Mouse (Mus musculus) stomach, embryonic 14.5 days (tissue): ENCODE measurements around the gene Olfr640. TPM values are rescaled to one million over a fixed set of nuclear protein-coding genes. Genes with fewer than 3 reads are reported as not detected.

ENCODE experiments used
- ATAC-seq: fragments of 200-750 bp; cut with Nextera tagmentation; 2 replicates; pipeline ENCODE4 v1.8.0; 2017; ENCODE audit warnings: low read depth, moderate TSS enrichment; ENCODE audit not compliant: insufficient number of reproducible peaks, insufficient read depth, low FRiP score
- H3K27ac ChIP-seq: fragments of 300-500 bp; sonication (generic); 2 replicates; pipeline ENCODE4 v1.5.1; 2014; ENCODE audit warnings: mild to moderate bottlenecking, low read length, moderate library complexity, mixed read lengths
- H3K27me3 ChIP-seq: fragments of 300-500 bp; sonication (generic); 2 replicates; pipeline ENCODE4 v1.6.1; 2014; ENCODE audit warnings: low read length, control low read depth, mixed read lengths; ENCODE audit not compliant: control insufficient read depth, insufficient read depth
- H3K36me3 ChIP-seq: fragments of 300-500 bp; sonication (generic); 2 replicates; pipeline ENCODE4 v1.6.1; 2014; ENCODE audit warnings: mild to moderate bottlenecking, control low read depth, low read length, moderate library complexity, mixed read lengths; ENCODE audit not compliant: control insufficient read depth, insufficient read depth
- H3K4me1 ChIP-seq: fragments of 300-500 bp; sonication (generic); 2 replicates; pipeline ENCODE4 v1.6.1; 2014; ENCODE audit warnings: low read length, control low read depth, mixed read lengths; ENCODE audit not compliant: control insufficient read depth, insufficient read depth
- H3K4me2 ChIP-seq: fragments of 300-500 bp; sonication (generic); replicated peaks from 2 replicates; pipeline ENCODE4 v1.6.1; 2014; ENCODE audit warnings: low read depth, low read length, control low read depth
- H3K4me3 ChIP-seq: fragments of 300-500 bp; sonication (generic); 2 replicates; pipeline ENCODE4 v1.5.1; 2014; ENCODE audit warnings: low read depth, low read length, control low read depth
- H3K9ac ChIP-seq: fragments of 300-500 bp; sonication (generic); replicated peaks from 2 replicates; pipeline ENCODE4 v1.6.1; 2014; ENCODE audit warnings: low read depth, mild to moderate bottlenecking, control low read depth, low read length, moderate library complexity, mixed read lengths
- H3K9me3 ChIP-seq: fragments of 300-500 bp; sonication (generic); 2 replicates; pipeline ENCODE4 v1.6.1; 2016; ENCODE audit warnings: low read depth, low read length, control low read depth; ENCODE audit not compliant: control insufficient read depth
- WGBS: fragments of 180-500 bp; shearing (Covaris S2); extraction: QIAGEN DNeasy Blood & Tissue Kit; methylation state at CpG from one replicate; pipeline ENCODE4 v1.1.7; 2014; 5-methylcytosine and 5-hydroxymethylcytosine counted together
- polyA plus RNA-seq: library from polyadenylated mRNA; unstranded; fragments of >200 nt; fragmentation: Nextera tagmentation; extraction: Ambion mirVana; gene quantifications from 2 replicates; pipeline ENCODE4 v1.2.1, GENCODE M21; 2014

Gene Olfr640
- polyA plus RNA-seq, 1 experiment from 2014 or later = not detected

DNA sequence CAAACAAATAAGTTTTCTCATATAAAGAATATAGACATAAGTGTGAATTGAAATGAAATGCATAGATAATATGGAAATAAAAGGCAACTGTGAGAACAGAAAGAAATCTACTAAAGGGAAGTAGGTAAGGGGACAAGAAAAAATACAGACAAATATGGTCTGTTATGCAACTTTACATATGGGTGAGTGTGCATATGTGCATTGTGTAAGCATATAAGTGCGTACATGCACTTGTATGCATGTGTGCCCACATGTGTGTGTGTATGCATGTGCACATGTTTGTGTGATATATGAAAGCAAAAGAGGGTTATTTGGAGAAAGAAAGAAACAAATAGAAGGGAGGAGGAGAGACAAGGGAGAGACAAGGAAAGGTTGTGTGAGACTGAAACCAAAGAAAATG, 6.4 kb downstream of the Olfr640 start:
- Histone ChIP-seq H3K9me3 (no peaks in the 10 kb centered on the region), H3K9ac (no peak overlapping the region), H3K4me2 (no peak overlapping the region), H3K27me3 (no peaks in the 10 kb centered on the region), H3K36me3 (no peaks in the 10 kb centered on the region), H3K4me1 (no peaks in the 10 kb centered on the region), H3K4me3 (no peak overlapping the region), H3K27ac (no peak overlapping the region)
- 81% methylated on average over 1 of the region's 1 CpGs for WGBS
- ATAC-seq = no peak

DNA sequence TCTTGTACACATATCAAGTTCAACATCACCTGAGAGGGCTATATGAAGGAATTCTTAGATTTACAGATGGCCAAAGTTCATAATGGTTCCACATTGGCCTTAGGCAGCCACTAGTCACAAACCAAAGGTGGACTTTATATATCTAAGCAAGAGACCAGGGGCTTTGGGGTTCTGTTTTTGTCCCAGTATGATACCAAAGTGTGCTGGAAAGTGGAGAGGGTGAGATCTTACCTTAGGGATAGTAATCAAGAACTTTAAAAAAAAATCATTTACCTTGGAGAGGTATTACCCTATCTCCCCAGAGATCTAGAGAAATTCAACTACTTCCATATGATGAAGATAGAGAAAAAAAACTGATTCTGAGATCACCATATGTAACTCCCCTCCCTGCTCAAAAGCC, 8.2 kb downstream of the Olfr640 start, which contains the start of gene Olfr639:
TSS of gene Olfr639 (minus strand) at position 101 of the 400 bp plus-strand sequence.
- Histone ChIP-seq H3K4me1 (no peaks in the 10 kb centered on the region), H3K9ac (no peak within 1 kb of the TSS), H3K27ac (no peak within 1 kb of the TSS), H3K4me2 (no peak within 1 kb of the TSS), H3K27me3 (no peaks in the 10 kb centered on the region), H3K36me3 (no peaks in the 10 kb centered on the region), H3K4me3 (no peak within 1 kb of the TSS), H3K9me3 (no peaks in the 10 kb centered on the region)
- no peak for ATAC-seq

DNA sequence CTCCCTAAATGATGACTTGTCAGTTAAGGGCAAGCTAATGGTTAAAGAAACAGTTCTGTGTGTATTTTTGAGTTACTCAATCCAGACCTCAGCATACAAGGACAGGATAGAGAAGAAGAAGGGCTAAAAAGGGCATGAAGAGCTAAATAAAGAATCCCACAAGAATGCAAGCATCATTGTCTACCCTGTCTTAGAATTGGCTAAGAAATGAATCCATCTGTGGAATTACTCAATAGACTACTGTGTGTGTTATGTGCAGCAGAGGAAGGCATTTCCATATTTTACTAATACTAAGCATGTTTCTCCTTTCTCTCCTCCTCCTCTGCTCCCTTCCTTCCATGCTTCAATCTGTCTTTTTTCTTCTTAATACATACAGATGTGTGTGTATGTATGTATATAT, 26.2 kb downstream of the Olfr640 start:
- H3K4me2 ChIP-seq = no peak overlapping the region
- no peak overlapping the region for H3K27ac ChIP-seq
- no peaks in the 10 kb centered on the region for H3K4me1 ChIP-seq
- no peaks in the 10 kb centered on the region for H3K9me3 ChIP-seq
- no peak overlapping the region for H3K9ac ChIP-seq
- H3K4me3 ChIP-seq = no peak overlapping the region
- H3K27me3 ChIP-seq = no peaks in the 10 kb centered on the region
- ATAC-seq = no peak
- H3K36me3 ChIP-seq = no peaks in the 10 kb centered on the region

DNA sequence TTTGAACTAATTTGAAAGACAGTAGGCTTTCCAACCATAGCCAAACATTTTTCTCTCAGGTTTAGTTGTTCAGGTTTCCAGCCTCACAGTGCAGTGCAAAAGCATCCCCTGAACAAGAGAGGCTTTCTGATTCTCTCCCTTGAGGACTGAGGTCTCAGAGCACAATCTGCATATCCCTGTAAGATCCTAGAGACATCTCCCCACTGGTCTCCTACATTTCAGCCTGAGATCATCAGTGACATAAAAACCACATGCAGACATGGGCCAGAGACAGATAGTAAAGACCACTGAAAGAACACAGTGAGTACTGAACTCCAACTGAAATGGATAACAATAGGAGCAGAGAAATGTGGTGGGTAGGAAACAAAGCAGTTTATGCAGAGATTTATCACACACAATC, 26.9 kb downstream of the Olfr640 start, which contains the start of gene Olfr638:
TSS of gene Olfr638 (plus strand) at position 301 of the 400 bp plus-strand sequence.
- Histone ChIP-seq H3K9me3 (no peaks in the 10 kb centered on the region), H3K4me2 (no peak within 1 kb of the TSS), H3K4me3 (no peak within 1 kb of the TSS), H3K9ac (no peak within 1 kb of the TSS), H3K27me3 (no peaks in the 10 kb centered on the region), H3K36me3 (no peaks in the 10 kb centered on the region), H3K4me1 (no peaks in the 10 kb centered on the region), H3K27ac (no peak within 1 kb of the TSS)
- ATAC-seq = no peak

DNA sequence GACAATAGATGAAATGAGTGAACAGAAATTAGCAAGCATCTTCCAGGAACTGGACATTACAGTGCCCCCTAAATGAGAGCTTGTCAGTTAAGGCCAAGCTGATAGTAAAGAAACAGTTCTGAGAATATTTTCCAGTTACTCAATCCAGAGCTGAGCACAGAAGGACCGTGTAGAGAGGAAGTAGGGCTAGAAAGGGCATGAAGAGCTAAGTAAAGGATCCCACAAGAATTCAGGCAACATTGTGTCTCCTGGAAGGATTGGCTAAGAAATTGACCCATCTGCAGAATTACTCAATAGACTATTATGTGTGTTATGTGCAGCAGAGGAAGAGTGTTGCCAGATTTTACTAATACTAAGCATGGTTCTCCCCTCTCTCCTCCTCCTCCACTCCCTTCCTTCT, 53.6 kb downstream of the Olfr640 start:
- Histone ChIP-seq H3K4me1 (no peaks in the 10 kb centered on the region), H3K9me3 (no peaks in the 10 kb centered on the region), H3K27me3 (no peaks in the 10 kb centered on the region), H3K4me3 (no peak overlapping the region), H3K27ac (no peak overlapping the region), H3K36me3 (no peaks in the 10 kb centered on the region), H3K9ac (no peak overlapping the region), H3K4me2 (no peak overlapping the region)
- ATAC-seq = no peak
- 72% methylated on average over 1 of the region's 1 CpGs for WGBS

DNA sequence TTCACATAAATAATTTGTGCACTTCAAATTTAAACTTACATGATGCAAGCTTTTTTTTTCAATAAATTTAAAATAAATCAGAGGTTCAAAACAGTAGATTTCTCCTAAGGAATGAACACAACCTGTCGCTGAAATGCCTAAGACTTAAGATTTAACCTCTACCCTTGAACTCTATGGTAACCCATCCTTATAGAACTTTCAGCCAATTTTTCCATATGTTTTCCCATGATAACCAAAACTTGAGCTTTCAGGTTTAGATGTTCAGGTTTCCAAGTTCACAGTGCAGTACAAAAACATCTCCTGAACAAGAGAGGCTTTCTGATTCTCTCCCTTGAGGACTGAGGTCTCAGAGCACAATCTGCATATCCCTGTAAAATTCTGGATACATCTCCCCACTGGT, 54.5 kb downstream of the Olfr640 start, which contains the start of gene Olfr635:
TSS of gene Olfr635 (plus strand) at position 301 of the 400 bp plus-strand sequence.
- Histone ChIP-seq H3K9me3 (no peaks in the 10 kb centered on the region), H3K4me2 (no peak within 1 kb of the TSS), H3K9ac (no peak within 1 kb of the TSS), H3K4me3 (no peak within 1 kb of the TSS), H3K27ac (no peak within 1 kb of the TSS), H3K4me1 (no peaks in the 10 kb centered on the region), H3K27me3 (no peaks in the 10 kb centered on the region), H3K36me3 (no peaks in the 10 kb centered on the region)
- 74% methylated on average over 1 of the region's 1 CpGs for WGBS
- no peak for ATAC-seq

Other genes starting within 250 kb of the Olfr640 start
- gene Olfr68, start 245.9 kb downstream of the Olfr640 start, polyA plus RNA-seq = not detected in 2 replicates
- not detected in 2 replicates for gene Olfr67, start 233.8 kb downstream of the Olfr640 start, polyA plus RNA-seq
- 1,564 and 1,619 TPM in 2 replicates for gene Hbb-bt, start 211.6 kb downstream of the Olfr640 start, polyA plus RNA-seq
- gene Hbb-bs, start 197.5 kb downstream of the Olfr640 start, polyA plus RNA-seq = 3,670 and 3,888 TPM in 2 replicates
- gene Hbb-bh2, start 185.1 kb downstream of the Olfr640 start, polyA plus RNA-seq = not detected in 2 replicates
- 2.9 and 6.2 TPM in 2 replicates for gene Hbb-bh1, start 182.4 kb downstream of the Olfr640 start, polyA plus RNA-seq
- gene Hbb-y, start 172.4 kb downstream of the Olfr640 start, polyA plus RNA-seq = 616 and 882 TPM in 2 replicates
- gene Olfr66, start 139.3 kb downstream of the Olfr640 start, polyA plus RNA-seq = not detected in 2 replicates
- not detected in 2 replicates for gene Olfr64, start 131.1 kb downstream of the Olfr640 start, polyA plus RNA-seq
- not detected in 2 replicates for gene Olfr65, start 122.1 kb downstream of the Olfr640 start, polyA plus RNA-seq
- gene Olfr631, start 96.7 kb downstream of the Olfr640 start, polyA plus RNA-seq = not detected in 2 replicates
- not detected in 2 replicates for gene Olfr632, start 91.2 kb downstream of the Olfr640 start, polyA plus RNA-seq
- not detected in 2 replicates for gene Olfr633, start 81.1 kb downstream of the Olfr640 start, polyA plus RNA-seq
- gene Olfr635, start 54.4 kb downstream of the Olfr640 start, polyA plus RNA-seq = not detected in 2 replicates
- not detected in 2 replicates for gene Olfr638, start 26.8 kb downstream of the Olfr640 start, polyA plus RNA-seq
- 0.03 TPM in 1 of 2 replicates, not detected in the other for gene Olfr639, start 8.3 kb downstream of the Olfr640 start, polyA plus RNA-seq
- not detected in 2 replicates for gene Olfr641, start 9.9 kb upstream of the Olfr640 start, polyA plus RNA-seq
- not detected in 2 replicates for gene Olfr642, start 27.1 kb upstream of the Olfr640 start, polyA plus RNA-seq
- gene 4930516K23Rik, start 35.9 kb upstream of the Olfr640 start, polyA plus RNA-seq = not detected in 2 replicates
- gene Olfr644, start 46.3 kb upstream of the Olfr640 start, polyA plus RNA-seq = not detected in 2 replicates
- gene Olfr645, start 59.9 kb upstream of the Olfr640 start, polyA plus RNA-seq = not detected in 2 replicates
- not detected in 2 replicates for gene Olfr646, start 79.3 kb upstream of the Olfr640 start, polyA plus RNA-seq
- gene Ubqln5, start 104.3 kb upstream of the Olfr640 start, polyA plus RNA-seq = not detected in 2 replicates
- gene Olfr643, start 111.8 kb upstream of the Olfr640 start, polyA plus RNA-seq = not detected in 2 replicates
- not detected in 2 replicates for gene Ubqln3, start 117.7 kb upstream of the Olfr640 start, polyA plus RNA-seq
- gene Ubqlnl, start 125.0 kb upstream of the Olfr640 start, polyA plus RNA-seq = not detected in 2 replicates
- gene Olfm5, start 139.3 kb upstream of the Olfr640 start, polyA plus RNA-seq = not detected in 2 replicates
- gene Olfr648, start 157.8 kb upstream of the Olfr640 start, polyA plus RNA-seq = 0.25 and 0.34 TPM in 2 replicates
- gene Olfr649, start 170.4 kb upstream of the Olfr640 start, polyA plus RNA-seq = not detected in 2 replicates
- gene Trim6, start 193.2 kb upstream of the Olfr640 start, polyA plus RNA-seq = 1.3 and 1.4 TPM in 2 replicates
- 1.8 and 1.9 TPM in 2 replicates for gene Trim34a, start 218.9 kb upstream of the Olfr640 start, polyA plus RNA-seq